Mouse (Mus musculus) left cerebral cortex, adult 11 months (tissue): ENCODE measurements around the gene Lpcat3.

Experiments
- DNase-seq: peaks from one replicate; pipeline ENCODE4 v3.0.0; 2022; ENCODE audit warnings: low spot score

Gene Lpcat3

DNA sequence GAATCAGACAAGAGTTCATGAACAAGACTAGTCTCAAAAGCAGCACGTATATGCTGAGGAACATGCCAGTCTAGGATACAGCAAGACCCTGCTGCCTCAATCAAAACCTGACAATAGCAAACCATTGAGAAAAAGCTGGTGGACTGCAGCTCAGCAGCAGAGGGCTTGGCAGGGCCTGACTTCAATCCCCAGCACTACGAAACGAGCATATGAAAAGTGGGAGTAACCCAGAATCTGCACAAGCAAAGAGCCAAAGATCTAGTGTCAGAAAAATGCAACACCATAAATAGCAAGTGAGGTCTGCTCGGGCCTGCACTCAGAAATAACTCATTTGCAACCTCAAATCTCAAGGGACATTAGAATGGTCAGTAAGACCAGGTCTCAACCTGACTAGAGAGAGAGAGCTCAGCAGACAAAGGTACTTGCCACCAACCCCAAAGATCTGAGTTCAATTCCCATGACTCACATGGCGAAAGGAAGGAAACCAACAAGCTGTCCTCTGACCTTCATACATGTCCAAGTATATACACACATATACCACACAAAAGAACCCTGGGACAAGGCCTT lies 43.3 kb downstream of the Lpcat3 start:
- no peak for DNase-seq

DNA sequence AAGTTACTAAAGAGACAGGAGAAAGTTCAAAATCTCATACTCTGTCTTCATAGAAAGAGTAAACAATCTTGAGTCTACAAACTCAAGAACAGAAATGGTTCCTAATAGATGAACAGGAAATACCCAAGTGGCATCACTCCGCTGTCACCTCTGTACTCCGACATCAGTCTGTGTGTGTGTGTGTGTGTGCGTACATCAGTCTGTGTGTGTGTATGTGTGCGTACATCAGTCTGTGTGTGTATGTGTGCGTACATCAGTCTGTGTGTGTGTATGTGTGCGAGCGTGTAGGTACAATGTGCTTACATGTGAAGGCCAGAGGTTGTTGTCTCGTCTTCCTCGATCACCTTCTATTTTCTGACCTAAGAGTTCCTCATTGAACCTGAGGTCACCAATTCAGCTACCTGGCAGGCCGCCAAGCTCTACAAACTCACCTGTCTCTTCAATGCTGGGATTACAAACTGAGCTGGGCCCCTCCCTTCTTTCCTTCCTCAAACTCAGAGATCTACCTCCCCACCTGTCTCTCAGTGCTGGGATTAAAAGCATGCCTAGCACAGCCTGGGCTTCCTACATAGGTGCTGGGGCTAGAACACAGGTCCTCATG lies 45.6 kb downstream of the Lpcat3 start:
- no peak for DNase-seq

DNA sequence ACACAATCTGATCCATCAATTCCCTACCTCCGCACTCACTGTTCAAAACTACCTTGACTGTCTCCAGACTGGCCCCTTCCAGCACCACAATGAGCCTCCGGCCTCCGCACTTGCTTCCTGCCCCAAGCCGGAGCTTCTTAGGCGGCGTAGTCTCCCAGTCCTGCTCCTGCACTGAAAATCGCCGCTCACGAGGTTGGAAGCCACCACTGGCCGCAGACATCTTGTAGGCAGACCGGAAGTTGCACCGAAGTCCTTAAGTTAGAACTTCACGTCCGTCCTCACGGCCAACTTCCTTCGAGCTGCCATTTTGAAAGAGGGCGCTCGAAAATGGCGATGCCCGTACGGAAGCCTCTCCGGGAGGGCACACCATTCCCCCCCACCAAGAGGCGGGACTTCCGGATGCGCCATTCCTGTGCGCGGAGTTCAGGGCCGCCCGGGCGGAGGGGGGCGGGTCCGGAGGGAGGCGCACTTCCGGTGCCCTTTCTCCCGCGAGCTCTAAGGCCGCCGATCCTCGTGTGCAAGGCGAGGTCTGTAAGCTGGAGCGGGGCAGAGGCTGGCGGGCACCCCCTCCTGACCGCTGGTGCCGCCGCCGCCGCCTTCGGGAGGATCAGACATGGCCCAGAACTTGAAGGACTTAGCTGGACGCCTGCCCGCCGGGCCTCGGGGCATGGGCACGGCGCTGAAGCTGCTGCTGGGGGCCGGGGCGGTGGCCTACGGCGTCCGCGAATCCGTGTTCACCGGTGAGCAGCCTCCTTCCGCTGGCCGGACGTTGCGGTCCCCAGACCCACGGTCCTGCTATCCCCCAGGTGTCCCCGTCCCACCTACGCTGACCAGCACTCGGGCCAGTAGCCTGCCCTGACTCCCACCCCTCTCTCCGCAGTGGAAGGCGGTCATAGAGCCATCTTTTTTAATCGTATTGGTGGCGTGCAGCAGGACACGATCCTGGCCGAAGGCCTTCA lies 49.3 kb downstream of the Lpcat3 start, which contains the start of the genes Emg1 and Phb2:
TSS of gene Emg1 (minus strand) at position 355 of the 959 bp plus-strand sequence.
TSS of gene Phb2 (plus strand) at position 513 of the 959 bp plus-strand sequence.
- peak; percentile 96 for DNase-seq

DNA sequence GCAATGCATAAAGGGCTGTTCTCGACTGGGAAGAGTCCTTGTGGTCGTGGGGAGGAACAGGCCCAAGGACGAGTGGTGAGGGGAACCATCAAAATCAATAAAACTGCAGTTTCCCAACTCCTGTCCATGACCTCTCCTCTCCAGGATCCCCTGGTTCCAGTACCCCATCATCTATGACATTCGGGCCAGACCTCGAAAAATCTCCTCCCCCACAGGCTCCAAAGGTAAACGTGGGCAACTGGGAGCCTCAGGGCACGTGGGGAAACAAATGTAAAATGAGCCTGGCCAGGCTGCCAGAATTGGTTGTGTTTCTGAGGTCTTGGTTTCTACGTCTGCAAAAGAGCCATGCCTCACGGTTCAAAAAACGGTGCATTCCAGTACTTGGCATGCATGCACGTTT lies 50.1 kb downstream of the Lpcat3 start:
- DNase-seq: no peak

DNA sequence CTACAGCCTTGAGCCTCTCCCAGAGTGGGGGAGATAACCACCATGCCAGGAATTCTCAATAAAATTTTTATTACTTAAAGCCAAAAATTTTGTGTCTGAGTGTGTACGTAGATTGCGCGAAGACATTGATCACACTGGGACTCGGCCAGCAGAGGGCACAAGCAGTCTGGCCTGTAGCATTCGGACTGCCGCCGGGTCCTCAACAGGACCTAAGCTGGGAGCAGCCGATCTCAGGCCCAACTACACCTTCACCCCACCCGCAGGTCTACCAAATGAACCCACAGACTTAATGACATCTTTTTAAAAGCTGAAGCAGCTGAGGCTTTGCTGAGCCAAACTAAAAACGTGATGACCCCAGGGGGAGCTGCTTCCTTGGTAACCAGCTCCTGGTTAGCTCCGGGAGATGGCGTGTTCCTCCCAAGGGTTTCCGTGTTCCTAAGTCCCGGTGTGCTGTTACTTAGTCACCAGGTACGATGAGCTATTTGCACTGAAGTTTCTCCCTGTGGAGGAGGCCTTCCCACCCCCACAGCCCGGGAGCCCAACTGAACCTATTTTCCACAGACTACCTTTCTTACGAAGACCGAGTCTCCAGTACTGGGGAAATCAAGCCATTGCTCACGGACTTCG lies 54.1 kb downstream of the Lpcat3 start:
- no peak for DNase-seq

DNA sequence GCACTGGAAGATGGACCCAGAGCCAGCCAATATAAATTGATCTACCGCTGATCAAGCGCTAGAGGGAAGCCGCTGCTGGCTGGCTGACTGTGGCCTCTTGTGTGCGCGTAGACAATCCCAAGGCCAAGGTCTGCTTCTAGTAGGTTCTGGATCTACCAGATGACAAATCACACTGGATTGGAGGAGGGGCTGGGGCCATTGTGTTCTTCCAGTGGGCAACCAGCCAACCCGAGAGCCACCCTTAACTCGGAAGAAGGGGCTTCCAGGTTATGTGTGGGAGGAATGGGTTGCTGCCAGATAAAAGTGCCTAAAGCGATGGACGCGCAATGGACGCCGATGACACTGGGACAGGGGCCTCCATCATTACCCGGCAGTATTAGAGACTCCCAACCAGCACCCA lies 55.1 kb downstream of the Lpcat3 start:
- no peak for DNase-seq

DNA sequence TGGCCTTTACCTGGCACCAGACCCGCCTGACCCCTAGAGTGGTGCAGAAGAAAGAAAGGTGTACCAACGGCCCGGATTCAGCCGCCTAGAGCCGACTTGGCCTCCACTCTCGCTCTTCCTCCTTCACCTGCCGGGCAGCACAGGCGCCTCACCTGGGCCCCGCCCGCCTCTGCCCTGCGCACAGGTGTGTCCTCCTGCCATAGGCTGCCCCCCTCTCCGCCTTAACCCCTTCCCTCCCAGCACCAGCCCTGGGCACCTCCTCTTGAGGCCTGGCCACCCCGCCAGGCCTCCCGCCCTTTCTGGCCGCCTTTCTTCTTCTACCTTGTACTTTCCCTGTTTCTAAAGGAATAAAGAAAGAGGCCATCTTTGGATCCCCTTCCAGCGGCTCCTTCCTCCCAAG lies 55.9 kb downstream of the Lpcat3 start:
- DNase-seq: no peak

DNA sequence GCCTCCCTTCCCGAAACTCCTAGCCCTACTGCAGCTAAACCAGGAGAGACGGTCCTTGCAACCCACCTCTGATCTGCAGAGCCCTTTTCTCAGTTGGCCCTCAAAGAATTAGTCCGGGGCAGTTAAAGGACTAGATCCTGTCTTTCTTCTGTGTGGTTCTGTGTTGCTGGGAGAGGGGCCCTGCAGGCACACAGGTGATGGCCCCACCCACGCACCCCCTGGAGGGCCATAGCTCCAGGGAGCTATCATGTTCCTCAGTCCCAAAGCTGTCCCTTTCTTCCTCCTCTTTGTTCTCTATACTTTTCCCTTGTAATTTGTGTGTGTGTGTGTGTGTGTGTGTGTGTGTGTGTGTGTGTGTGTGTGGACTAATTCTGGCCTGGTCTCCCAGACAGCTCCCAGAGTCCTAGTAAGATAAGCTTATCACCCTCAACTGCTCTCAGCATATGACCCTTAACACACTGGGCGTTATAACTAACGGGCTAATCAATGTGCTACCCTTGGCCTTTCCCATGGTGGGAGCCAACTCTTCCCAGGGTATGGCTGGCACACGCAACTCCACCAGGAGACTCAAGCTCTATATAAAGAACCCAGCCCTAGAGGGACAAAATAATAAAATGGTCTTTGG lies 56.6 kb downstream of the Lpcat3 start:
- no peak for DNase-seq

DNA sequence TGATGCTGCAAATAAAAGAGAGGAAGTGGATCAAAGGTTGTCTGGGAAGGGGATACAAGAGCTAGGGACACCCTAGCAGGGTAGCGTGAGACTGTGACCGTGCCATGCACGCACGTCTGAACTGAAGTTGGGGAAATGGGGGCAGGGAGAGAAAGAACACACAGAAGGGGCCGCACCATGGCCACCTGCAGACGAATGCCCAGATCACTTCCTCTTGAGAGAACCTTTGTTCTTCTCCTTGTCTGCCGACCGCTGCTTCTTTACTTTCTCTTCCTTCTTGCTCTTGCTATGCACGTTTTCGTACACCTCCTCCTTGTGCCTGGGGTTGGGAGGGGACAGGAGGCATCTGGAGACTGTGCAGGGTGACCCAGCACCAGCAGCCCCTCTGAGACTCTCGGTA lies 58.1 kb downstream of the Lpcat3 start:
- DNase-seq: no peak

DNA sequence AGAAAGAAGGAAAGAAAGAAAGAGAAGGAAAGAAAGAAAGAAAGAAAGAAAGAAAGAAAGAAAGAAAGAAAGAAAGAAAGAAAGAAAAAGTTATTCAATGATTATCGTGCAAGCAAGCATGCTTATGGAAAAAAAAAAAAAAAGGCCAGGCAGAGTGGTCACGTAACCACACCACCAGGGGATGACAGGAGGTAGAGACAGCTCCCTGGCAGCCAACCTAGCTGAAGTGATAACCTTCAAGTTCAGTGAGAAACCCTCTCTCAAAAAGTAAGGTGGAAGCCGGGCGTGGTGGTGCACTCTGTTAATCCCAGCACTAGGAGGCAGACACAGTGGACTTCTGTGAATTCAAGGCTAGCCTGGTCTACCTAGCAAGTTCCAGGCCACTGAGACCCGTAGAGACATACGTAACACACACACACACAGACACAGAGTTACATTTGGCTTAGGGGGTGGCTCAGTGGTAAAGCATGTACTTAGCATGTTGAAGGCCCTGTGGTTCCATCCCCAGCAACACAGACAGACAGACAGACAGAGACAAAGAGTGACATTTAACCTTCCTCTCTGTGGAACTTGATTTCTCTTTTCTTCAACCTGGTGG lies 60.1 kb downstream of the Lpcat3 start:
- no peak for DNase-seq

DNA sequence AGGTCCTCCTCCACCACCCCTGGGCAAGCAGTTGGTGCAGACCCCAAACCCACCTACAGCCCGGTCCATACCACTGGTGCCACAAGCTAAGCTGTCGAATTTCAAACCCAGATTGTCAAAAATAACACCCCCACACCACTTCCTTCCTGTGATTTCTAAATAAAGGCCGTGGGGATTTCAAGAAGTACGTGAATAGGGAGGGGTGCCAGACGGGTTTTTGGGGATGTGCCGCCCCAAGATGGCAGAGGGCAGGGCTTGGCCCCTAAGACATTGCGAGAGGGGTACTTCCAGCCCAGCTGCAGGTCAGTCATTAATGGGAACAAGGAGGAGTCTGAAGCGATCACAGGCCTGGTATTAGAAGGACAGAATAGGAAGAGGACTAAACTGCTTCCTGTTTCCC lies 60.7 kb downstream of the Lpcat3 start:
- DNase-seq: no peak

DNA sequence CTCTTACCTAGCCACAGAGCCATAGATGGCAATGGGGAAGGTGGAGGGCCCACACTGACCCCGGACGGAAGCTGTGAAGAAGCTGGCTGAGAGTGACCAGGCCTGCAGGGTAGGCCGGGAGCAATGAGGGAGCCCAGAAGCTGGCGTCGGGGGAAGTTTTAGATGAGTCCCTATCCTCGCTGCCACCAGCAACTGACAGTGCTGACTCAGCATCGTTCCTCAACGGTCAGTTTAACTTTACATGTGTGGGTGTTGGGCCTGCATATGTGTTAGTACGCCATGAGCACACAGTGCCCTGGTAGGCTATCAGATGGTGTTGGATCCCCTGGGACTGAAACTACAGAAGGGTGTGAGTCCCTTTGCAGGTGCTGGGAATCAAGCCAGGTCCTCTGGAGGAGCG lies 61.6 kb downstream of the Lpcat3 start:
- no peak for DNase-seq

DNA sequence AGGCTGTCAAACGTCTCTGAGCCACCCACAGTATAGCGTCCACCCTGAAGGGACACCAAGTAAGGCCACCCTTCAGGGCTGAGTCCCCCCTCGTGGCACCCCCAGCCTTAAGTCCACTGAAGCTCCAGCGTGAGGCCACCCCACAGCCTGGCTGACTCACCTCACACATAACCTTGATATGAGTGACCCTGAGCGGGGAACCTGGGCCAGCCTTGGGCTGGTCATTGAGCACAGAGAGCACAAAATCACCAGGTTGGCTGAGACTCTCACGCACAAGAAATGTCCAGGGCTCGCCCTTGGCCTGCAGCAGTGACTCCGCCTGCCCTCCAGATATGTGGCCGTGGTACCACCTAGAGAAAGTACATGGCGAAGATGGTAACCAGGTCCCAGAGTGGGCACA lies 65.8 kb downstream of the Lpcat3 start:
- DNase-seq: no peak

DNA sequence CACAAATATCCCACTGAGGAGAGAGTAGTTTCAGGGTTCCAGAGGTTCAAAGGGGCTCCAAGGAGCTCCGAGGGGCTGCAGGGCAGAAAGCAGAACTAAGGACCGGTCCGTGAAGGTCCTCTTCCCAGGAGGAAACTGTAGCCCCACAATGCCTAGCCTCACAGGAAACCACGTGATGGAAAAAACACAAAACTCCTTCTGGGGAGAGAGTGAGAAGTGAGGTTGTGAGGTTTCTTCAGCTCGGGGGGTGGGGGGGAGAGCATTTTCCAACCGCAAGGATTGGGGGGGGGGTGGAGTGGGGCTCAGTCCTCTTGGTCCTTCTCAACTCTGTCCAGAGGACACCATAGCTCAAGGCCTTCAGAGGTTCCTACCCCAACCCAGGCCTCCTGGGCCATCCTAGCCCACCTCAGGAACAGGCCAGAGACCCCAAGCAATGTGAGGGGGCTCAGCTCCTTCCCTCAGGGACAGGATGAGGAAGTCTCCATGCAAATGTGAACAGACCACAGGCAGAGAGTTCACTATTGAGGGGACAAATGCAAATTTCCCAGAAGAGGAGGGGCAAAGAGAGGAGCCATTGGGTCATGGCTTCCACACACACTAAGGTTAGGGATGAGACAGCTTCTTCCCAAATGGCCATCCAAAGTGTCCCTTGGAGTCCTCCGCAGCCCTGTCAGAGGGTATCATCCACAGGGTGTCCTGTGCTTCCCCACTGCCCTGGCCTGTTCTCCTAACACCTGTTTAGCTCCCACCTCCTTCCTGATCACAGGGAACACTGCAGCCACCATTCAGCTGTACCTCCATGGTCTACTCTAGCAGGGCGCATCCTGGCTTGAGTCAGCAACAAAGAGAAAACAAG lies 67.3 kb downstream of the Lpcat3 start:
- DNase-seq: no peak

DNA sequence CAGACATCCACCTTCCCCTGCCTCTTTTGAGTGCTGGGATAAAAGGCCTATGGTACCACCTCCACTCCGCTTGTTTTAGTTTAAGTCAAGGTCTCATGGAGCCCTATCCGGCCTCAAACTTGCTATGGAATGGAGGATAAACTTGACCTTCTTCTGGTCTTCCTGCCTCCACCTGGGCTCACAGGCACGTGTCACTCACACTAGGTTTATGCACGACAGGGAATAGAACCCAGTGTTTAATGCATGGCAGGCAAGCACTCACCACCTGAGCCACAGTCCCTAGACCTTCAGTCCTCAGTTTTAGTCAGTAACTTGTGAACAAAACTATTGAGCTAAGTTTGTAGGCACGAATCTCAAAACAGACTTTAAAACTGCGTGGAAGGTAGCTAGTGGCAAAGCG lies 68.2 kb downstream of the Lpcat3 start:
- no peak for DNase-seq

DNA sequence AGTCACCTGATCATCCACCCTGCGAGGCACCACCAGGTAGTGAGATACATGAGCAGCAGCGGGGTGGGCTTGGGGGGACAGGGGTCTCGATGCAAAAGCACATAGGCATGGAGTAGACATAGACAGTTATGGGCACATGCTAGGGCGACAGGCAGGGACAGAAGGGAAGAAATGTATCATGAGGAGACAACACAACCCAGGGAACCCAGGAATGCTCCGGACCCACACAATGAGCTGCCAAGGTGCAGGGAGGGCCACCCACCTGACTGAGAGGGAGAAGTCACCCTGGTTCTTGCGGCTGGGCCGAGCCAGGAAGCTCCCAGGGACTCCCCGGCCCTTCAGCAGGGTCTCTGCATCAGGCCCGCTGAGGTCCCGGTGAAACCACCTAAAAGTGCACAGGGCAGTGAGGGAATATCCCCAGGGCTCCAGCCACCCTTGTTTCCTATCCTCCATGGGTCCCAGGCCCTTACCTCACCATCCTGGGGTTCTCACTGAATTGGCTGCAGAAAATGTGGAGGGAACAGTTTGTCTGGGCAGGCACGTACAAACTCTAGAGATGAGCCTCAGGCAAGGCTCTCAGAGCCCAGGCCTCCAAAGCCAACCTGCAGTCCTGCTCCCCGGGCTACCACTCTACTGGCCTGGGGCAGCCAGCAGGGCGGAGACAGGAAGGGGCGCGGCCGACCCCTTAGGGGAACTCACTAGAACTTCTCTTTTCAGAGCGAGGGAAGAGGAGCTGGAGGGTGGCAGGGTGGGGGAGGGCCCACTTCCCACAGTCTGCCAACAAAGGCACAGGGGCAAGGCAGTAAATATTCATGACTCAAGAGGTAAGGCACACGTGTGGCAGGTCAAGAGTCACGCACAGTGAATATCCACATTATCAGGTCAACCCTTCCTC lies 69.9 kb downstream of the Lpcat3 start:
- DNase-seq: no peak

DNA sequence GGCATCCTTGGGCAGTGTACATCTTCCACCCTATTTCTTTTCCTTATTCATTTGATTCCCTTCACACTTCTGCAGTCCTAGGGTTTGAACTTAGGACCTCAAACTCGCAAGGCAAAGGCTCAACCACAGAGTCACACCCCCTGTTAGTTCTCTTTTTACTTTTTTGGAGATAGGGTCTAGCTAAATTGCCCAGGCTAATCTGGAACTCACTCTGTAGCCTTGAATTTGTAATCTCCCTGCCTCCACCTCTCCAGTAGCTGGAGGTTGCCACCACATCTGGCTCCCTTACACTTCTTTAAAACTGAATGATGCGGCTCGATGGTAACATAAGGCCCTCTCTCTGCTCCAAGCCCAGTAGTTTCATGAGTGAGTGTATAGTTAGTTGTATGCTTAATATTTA lies 71.6 kb downstream of the Lpcat3 start:
- no peak for DNase-seq

DNA sequence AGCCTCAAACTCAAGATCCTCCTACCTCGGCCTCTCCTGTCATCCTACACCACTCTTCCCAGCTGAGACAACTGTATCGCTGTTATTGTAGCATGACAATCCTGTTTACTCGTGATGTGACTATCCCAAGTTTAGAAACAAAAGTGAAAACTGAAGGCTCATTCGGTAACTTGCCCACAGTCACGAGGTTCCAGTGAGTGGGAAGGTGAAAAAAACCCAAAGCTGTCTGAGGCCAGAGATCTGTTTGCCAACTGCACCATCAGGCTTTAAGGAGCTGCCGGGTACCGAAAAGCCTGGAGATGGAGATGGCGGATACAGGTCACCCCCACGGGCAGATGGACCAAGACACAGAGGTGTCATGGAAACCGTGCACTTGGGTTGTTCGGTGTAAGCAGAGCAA lies 74.2 kb downstream of the Lpcat3 start:
- DNase-seq: no peak

DNA sequence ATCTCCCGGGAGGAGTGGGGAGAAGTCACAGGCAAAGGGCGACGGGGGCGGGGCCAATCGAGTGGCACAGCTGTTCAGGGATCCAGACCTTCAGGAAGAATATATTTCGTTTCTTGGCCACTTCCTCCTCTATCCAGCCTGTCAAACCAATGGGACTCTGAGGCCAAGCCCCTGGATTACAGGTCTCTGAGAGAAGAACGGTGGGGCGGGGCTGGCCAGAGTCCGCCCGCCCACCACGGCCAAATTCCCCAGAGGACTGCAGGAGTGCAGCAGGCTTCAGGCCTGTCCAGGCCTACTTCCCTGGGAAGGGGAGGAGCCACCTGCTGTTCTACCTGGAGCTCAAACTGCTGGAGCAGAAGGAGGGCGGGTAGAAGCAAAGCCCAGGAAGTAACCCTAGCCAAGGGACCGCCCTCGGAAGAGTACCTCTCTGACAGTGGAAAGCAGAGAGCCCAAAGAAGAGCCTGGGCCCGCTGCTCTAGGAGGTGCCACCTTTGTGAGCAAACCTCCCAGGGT lies 75.7 kb downstream of the Lpcat3 start, which contains the start of gene Ptpn6:
TSS of gene Ptpn6 (minus strand) at position 204 of the 513 bp plus-strand sequence.
- DNase-seq: no peak
